Mouse (Mus musculus) CH12.LX (cell line): Measurements from ENCODE around the gene March9. TPM values are rescaled to one million over a fixed set of nuclear protein-coding genes. Genes with fewer than 3 reads are reported as not detected.

ENCODE experiments used
- DNase-seq: peaks from one replicate; pipeline ENCODE4 v3.0.0-alpha.2; 2013; ENCODE audit errors: extremely low read depth
- H3K27ac ChIP-seq: 2 replicates; pipeline ENCODE4 v1.5.1; 2012; ENCODE audit warnings: low read depth, mild to moderate bottlenecking, control low read depth, moderate library complexity; ENCODE audit not compliant: insufficient read depth
- H3K27me3 ChIP-seq: replicated peaks from 2 replicates; pipeline ENCODE3; 2012; ENCODE audit warnings: inconsistent platforms
- H3K36me3 ChIP-seq, 2 experiments: replicated peaks in 1 of 2; 2 replicates each; pipeline versions ENCODE3 to v1.6.1; 2012; ENCODE audit warnings: inconsistent platforms in 1 of 2, low read length in 1 of 2, mild to moderate bottlenecking in 1 of 2, mixed read lengths in 1 of 2, moderate library complexity in 1 of 2; ENCODE audit not compliant: control insufficient read depth in 1 of 2, insufficient read depth in 1 of 2
- H3K4me1 ChIP-seq, 2 experiments: 2 replicates each; pipeline ENCODE4 v1.6.1; 2012; ENCODE audit warnings: inconsistent platforms in 1 of 2, moderate library complexity in 1 of 2; ENCODE audit not compliant: insufficient read depth in 2 of 2, control insufficient read depth in 1 of 2
- H3K4me2 ChIP-seq: 2 replicates; pipeline ENCODE4 v1.6.1; 2012; ENCODE audit warnings: low read depth, mild to moderate bottlenecking, control low read depth; ENCODE audit not compliant: poor library complexity, insufficient read depth, severe bottlenecking
- H3K4me3 ChIP-seq, 3 experiments: fragments of 150-350 bp in 1 of 3; sonication (generic) in 1 of 3; replicated peaks in 1 of 3; 2 replicates each; pipeline versions ENCODE3 to v1.5.1; 2011 to 2012; ENCODE audit warnings: low read depth in 2 of 3, low read length in 2 of 3, mild to moderate bottlenecking in 2 of 3, moderate library complexity in 2 of 3, control low read depth in 1 of 3, improper control_type of control experiment in 1 of 3, inconsistent platforms in 1 of 3, mixed read lengths in 1 of 3; ENCODE audit not compliant: poor library complexity in 1 of 3
- H3K79me2 ChIP-seq: replicated peaks from 2 replicates; pipeline ENCODE4 v1.6.1; 2012; ENCODE audit warnings: mild to moderate bottlenecking, moderate library complexity; ENCODE audit not compliant: control insufficient read depth, poor library complexity, insufficient read depth, severe bottlenecking; ENCODE audit errors: extremely low read depth
- H3K9ac ChIP-seq: 2 replicates; pipeline ENCODE4 v1.6.1; 2012; ENCODE audit warnings: low read depth, mild to moderate bottlenecking, control low read depth, moderate library complexity; ENCODE audit not compliant: insufficient read depth
- H3K9me3 ChIP-seq: replicated peaks from 2 replicates; pipeline ENCODE3; 2012; ENCODE audit warnings: low read length, inconsistent platforms, mixed read lengths
- CHD1 ChIP-seq: IDR thresholded peaks from 2 replicates; pipeline ENCODE4 v1.6.1; 2012; ENCODE audit warnings: low read depth, low read length, improper control_type of control experiment, inconsistent platforms
- CHD2 ChIP-seq: IDR thresholded peaks from 2 replicates; pipeline ENCODE4 v1.6.1; 2011; ENCODE audit warnings: low read length, improper control_type of control experiment
- CTCF ChIP-seq, 2 experiments: IDR thresholded peaks in 1 of 2; conservative IDR thresholded peaks in 1 of 2; 2 replicates each; pipeline ENCODE4 v1.5.1; 2011 to 2012; ENCODE audit warnings: low read depth in 2 of 2, low read length in 2 of 2, improper control_type of control experiment in 1 of 2, inconsistent platforms in 1 of 2, mild to moderate bottlenecking in 1 of 2, moderate library complexity in 1 of 2
- E2F4 ChIP-seq: IDR thresholded peaks from 2 replicates; pipeline ENCODE4 v1.6.1; 2011; ENCODE audit warnings: low read depth, low read length, improper control_type of control experiment; ENCODE audit not compliant: insufficient replicate concordance
- ELF1 ChIP-seq: IDR thresholded peaks from 2 replicates; pipeline ENCODE4 v1.6.1; 2014; ENCODE audit warnings: low read depth, mild to moderate bottlenecking, inconsistent platforms, low read length, improper control_type of control experiment
- EP300 ChIP-seq: IDR thresholded peaks from 2 replicates; pipeline ENCODE4 v1.6.1; 2011; ENCODE audit warnings: low read length, improper control_type of control experiment
- ETS1 ChIP-seq: conservative IDR thresholded peaks from 2 replicates; pipeline ENCODE4 v1.6.1; 2012; ENCODE audit warnings: low read depth, mild to moderate bottlenecking, inconsistent platforms, low read length, improper control_type of control experiment, moderate library complexity
- GABPA ChIP-seq: IDR thresholded peaks from 2 replicates; pipeline ENCODE4 v1.6.1; 2012; ENCODE audit warnings: low read depth, low read length, improper control_type of control experiment, inconsistent platforms; ENCODE audit not compliant: insufficient replicate concordance
- HCFC1 ChIP-seq: IDR thresholded peaks from 2 replicates; pipeline ENCODE4 v1.6.1; 2012; ENCODE audit warnings: low read depth, mild to moderate bottlenecking, inconsistent platforms, low read length, improper control_type of control experiment
- IRF4 ChIP-seq: IDR thresholded peaks from 2 replicates; pipeline ENCODE4 v1.6.1; 2014; ENCODE audit warnings: low read depth, mild to moderate bottlenecking, inconsistent platforms, low read length, improper control_type of control experiment
- JUN ChIP-seq: IDR thresholded peaks from 2 replicates; pipeline ENCODE4 v1.6.1; 2011; ENCODE audit warnings: low read depth, mild to moderate bottlenecking, low read length, improper control_type of control experiment, moderate library complexity; ENCODE audit not compliant: insufficient read depth
- JUND ChIP-seq: conservative IDR thresholded peaks from 2 replicates; pipeline ENCODE4 v1.6.1; 2011; ENCODE audit warnings: low read depth, low read length, improper control_type of control experiment
- KAT2A ChIP-seq: IDR thresholded peaks from 2 replicates; pipeline ENCODE4 v1.6.1; 2012; ENCODE audit warnings: low read length, improper control_type of control experiment, inconsistent platforms; ENCODE audit not compliant: insufficient replicate concordance
- MAFK ChIP-seq: IDR thresholded peaks from 2 replicates; pipeline ENCODE4 v1.6.1; 2011; ENCODE audit warnings: low read length, improper control_type of control experiment; ENCODE audit not compliant: insufficient replicate concordance
- MAX ChIP-seq: IDR thresholded peaks from 2 replicates; pipeline ENCODE4 v1.6.1; 2011; ENCODE audit warnings: low read length, improper control_type of control experiment
- MEF2A ChIP-seq: IDR thresholded peaks from 2 replicates; pipeline ENCODE4 v1.6.1; 2014; ENCODE audit warnings: low read depth, mild to moderate bottlenecking, inconsistent platforms, low read length, improper control_type of control experiment, borderline replicate concordance
- MXI1 ChIP-seq: IDR thresholded peaks from 2 replicates; pipeline ENCODE4 v1.6.1; 2011; ENCODE audit warnings: mild to moderate bottlenecking, low read depth, low read length, improper control_type of control experiment
- MYC ChIP-seq: IDR thresholded peaks from 2 replicates; pipeline ENCODE4 v1.6.1; 2011; ENCODE audit warnings: low read depth, mild to moderate bottlenecking, improper control_type of control experiment, low read length
- NELFE ChIP-seq: IDR thresholded peaks from 2 replicates; pipeline ENCODE4 v1.6.1; 2011; ENCODE audit warnings: low read depth, low read length, improper control_type of control experiment
- NRF1 ChIP-seq: IDR thresholded peaks from 2 replicates; pipeline ENCODE4 v1.6.1; 2014; ENCODE audit warnings: low read depth, mild to moderate bottlenecking, inconsistent platforms, low read length, improper control_type of control experiment, moderate library complexity
- POLR2A ChIP-seq: IDR thresholded peaks from 2 replicates; pipeline ENCODE4 v1.6.1; 2011; ENCODE audit warnings: low read depth, mild to moderate bottlenecking, improper control_type of control experiment, low read length
- POLR2AphosphoS2 ChIP-seq: IDR thresholded peaks from 2 replicates; pipeline ENCODE4 v1.6.1; 2011; ENCODE audit warnings: low read depth, low read length, improper control_type of control experiment
- RAD21 ChIP-seq: IDR thresholded peaks from 2 replicates; pipeline ENCODE4 v1.6.1; 2011; ENCODE audit warnings: low read depth, mild to moderate bottlenecking, low read length, improper control_type of control experiment, moderate library complexity
- TBP ChIP-seq: conservative IDR thresholded peaks from 2 replicates; pipeline ENCODE4 v1.6.1; 2011; ENCODE audit warnings: low read depth, low read length, improper control_type of control experiment
- TCF12 ChIP-seq: IDR thresholded peaks from 2 replicates; pipeline ENCODE4 v1.6.1; 2014; ENCODE audit warnings: low read depth, mild to moderate bottlenecking, inconsistent platforms, low read length, improper control_type of control experiment
- USF1 ChIP-seq: IDR thresholded peaks from 2 replicates; pipeline ENCODE4 v1.6.1; 2014; ENCODE audit warnings: low read depth, mild to moderate bottlenecking, inconsistent platforms, low read length, improper control_type of control experiment
- USF2 ChIP-seq: conservative IDR thresholded peaks from 2 replicates; pipeline ENCODE4 v1.6.1; 2011; ENCODE audit warnings: low read depth, low read length, improper control_type of control experiment
- ZMIZ1 ChIP-seq: IDR thresholded peaks from 2 replicates; pipeline ENCODE4 v1.6.1; 2012; ENCODE audit warnings: low read depth, mild to moderate bottlenecking, inconsistent platforms, low read length, improper control_type of control experiment
- ZNF384 ChIP-seq: IDR thresholded peaks from 2 replicates; pipeline ENCODE4 v1.6.1; 2012; ENCODE audit warnings: low read depth, low read length, improper control_type of control experiment, inconsistent platforms
- dilution Hi-C: fragments of 300-500 bp; cut with MboI; formaldehyde crosslinking; loops from 2 replicates; pipeline ENCODE4 v1.14.3; 2020; ENCODE audit warnings: low sequenced_read_pairs; ENCODE audit not compliant: extremely low pct_unique_long_range_greater_than_20kb, extremely low pct_ligation_motif_present
- in situ Hi-C: fragments of 300-500 bp; cut with MboI; formaldehyde crosslinking; loops from 3 replicates; pipeline ENCODE4 v1.14.3; 2019; ENCODE audit warnings: low sequenced_read_pairs, low pct_ligation_motif_present, low pct_unique_long_range_greater_than_20kb, mixed read lengths
- polyA plus RNA-seq: library from polyadenylated mRNA; unstranded; fragments of >175 nt; gene quantifications from 2 replicates; pipeline ENCODE4 v1.2.1, GENCODE M21; 2012; ENCODE audit warnings: low read depth; ENCODE audit not compliant: insufficient read length
- total RNA-seq, 2 experiments: library from RNA; depleted of rRNA; stranded (reverse); fragments of 300-350 nt in 1 of 2; fragments of >200 nt in 1 of 2; gene quantifications; 2 replicates each; pipeline ENCODE4 v1.2.3; 2012 to 2014

Gene March9
- total and polyA plus RNA-seq, 3 experiments: 0.68 to 3.4 (median 1.0) TPM

GRCm38 (mm10) chr10:127043187-127043586, 16.8 kb downstream of the March9 start:
- H3K9me3 ChIP-seq: no peaks in the 10 kb centered on the region
- dilution Hi-C loops: no loop called here
- H3K79me2 ChIP-seq: peaks cover 5% of the 10 kb centered on the region; the same call in 1 of the 2 replicates
- H3K27ac ChIP-seq: peak overlapping the region; percentile 11; the same call in 1 of the 2 replicates
- no peak for DNase-seq
- peaks cover 14 to 39% of the 10 kb centered on the region in 2 experiments for H3K4me1 ChIP-seq
- H3K36me3 ChIP-seq: peaks cover 16 to 54% of the 10 kb centered on the region in 2 experiments
- in situ Hi-C loops: no loop called here
- TF ChIP-seq MAFK (peak; percentile 33; the same call in 1 of the 2 replicates), MAX (no peak), IRF4 (no peak), MXI1 (no peak), TCF12 (peak; percentile 2; the same call in 1 of the 2 replicates)
- peak overlapping the region in 1 of 3 experiments; percentile 74 for H3K4me3 ChIP-seq
- peak overlapping the region; percentile 45; the same call in 1 of the 2 replicates for H3K9ac ChIP-seq
- peak overlapping the region; percentile 94; the same call in 1 of the 2 replicates for H3K4me2 ChIP-seq
- H3K27me3 ChIP-seq: no peaks in the 10 kb centered on the region

GRCm38 (mm10) chr10:127042468-127043115, 17.4 kb downstream of the March9 start:
- Histone ChIP-seq H3K27me3 (no peaks in the 10 kb centered on the region), H3K4me1 (peaks cover 14 to 39% of the 10 kb centered on the region in 2 experiments), H3K79me2 (peaks cover 5% of the 10 kb centered on the region; the same call in 1 of the 2 replicates), H3K4me2 (peak overlapping the region; percentile 94), H3K9ac (peak overlapping the region; percentile 45), H3K9me3 (no peaks in the 10 kb centered on the region), H3K27ac (no peak overlapping the region), H3K4me3 (peak overlapping the region; percentile 74 to 97 (median 91)), H3K36me3 (peaks cover 16 to 53% of the 10 kb centered on the region in 2 experiments)
- in situ Hi-C loops: no loop called here
- TF ChIP-seq USF2: no peak; the same call in 1 of the 2 replicates
- TF ChIP-seq MYC: peak; percentile 92
- TF ChIP-seq E2F4: no peak
- 0 out of 2 replicates have a peak, but pooled peaks have one; percentile 8 for TF ChIP-seq ELF1
- TF ChIP-seq CTCF (conservative IDR thresholded peaks at IDR 0.05 in 1 of 2, IDR thresholded peaks at IDR 0.05 in 1 of 2; ENCODE audit: low read depth in 2 of 2, low read length in 2 of 2): no peak
- 0 out of 2 replicates have a peak, but pooled peaks have one; percentile 17 for TF ChIP-seq MEF2A
- peak; percentile 46; the same call in 1 of the 2 replicates for TF ChIP-seq POLR2A
- TF ChIP-seq JUND: no peak
- no peak for TF ChIP-seq ETS1
- 0 out of 2 replicates have a peak, but pooled peaks have one; percentile 38 for TF ChIP-seq KAT2A
- TF ChIP-seq GABPA: no peak
- TF ChIP-seq MXI1: peak; percentile 69; the same call in 1 of the 2 replicates
- peak; percentile 26 for TF ChIP-seq POLR2AphosphoS2
- peak; percentile 83 for TF ChIP-seq ZNF384
- peak; percentile 76 for TF ChIP-seq TBP
- peak; percentile 78; the same call in 1 of the 2 replicates for TF ChIP-seq ZMIZ1
- no peak for TF ChIP-seq NELFE
- no peak for TF ChIP-seq RAD21
- TF ChIP-seq USF1: no peak
- TF ChIP-seq MAX: peak; percentile 69
- TF ChIP-seq IRF4: no peak
- TF ChIP-seq HCFC1: peak; percentile 40; the same call in 1 of the 2 replicates
- TF ChIP-seq JUN: no peak
- TF ChIP-seq CHD2: no peak
- TF ChIP-seq NRF1: no peak
- 0 out of 2 replicates have a peak, but pooled peaks have one; percentile 59 for TF ChIP-seq CHD1
- TF ChIP-seq MAFK: no peak
- TF ChIP-seq EP300: no peak
- TF ChIP-seq TCF12: peak; percentile 35; the same call in 1 of the 2 replicates
- dilution Hi-C loops: no loop called here
- DNase-seq: peak; percentile 64
